Mouse (Mus musculus): ENCODE data around the gene Fos.

DNA sequence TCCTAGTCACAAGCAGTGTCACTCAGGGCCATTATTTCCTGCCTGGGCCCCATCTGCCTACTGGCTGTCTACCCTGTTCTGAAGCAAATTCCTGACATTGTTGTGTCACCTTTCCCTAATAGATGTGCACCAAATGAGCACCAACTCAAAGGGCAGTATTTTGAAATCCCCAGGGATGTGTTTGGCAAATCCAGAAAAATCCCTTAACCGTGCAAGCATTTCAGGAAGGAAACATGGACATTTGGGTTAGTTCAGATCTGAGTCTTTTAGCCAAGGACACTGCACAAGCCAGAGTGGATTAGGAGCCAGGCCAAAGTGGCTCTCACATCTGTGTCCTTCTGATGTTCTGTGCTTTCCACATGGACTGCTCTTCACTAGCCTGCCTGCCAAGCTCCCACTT lies 48.0 kb downstream of the Fos start:
- TF ChIP-seq POLR2A (IDR thresholded peaks at IDR 0.05; ENCODE audit: borderline replicate concordance, extremely low read depth, insufficient read depth, insufficient read length, poor library complexity, severe bottlenecking) = no peak
- no peak for TF ChIP-seq CTCF (IDR thresholded peaks at IDR 0.05; ENCODE audit: borderline replicate concordance, extremely low read depth, insufficient read depth, insufficient read length)
